Mouse (Mus musculus) kidney, adult 2 months (tissue): ENCODE data around the gene Klhl9.
"Not testable (repeated sequence)": the region's sequence is repeated elsewhere in the genome, so short reads cannot be mapped to it uniquely, and the experiment has no call there.

ENCODE experiments used
- CTCF ChIP-seq: fragments of 200-500 bp; conservative IDR thresholded peaks from 2 replicates; pipeline ENCODE4 v1.5.1; 2011; ENCODE audit warnings: low read depth, mild to moderate bottlenecking, control low read depth, low read length, moderate library complexity, mixed read lengths; ENCODE audit not compliant: insufficient read depth, insufficient read length
- POLR2A ChIP-seq: fragments of 200-500 bp; IDR thresholded peaks from one replicate; pipeline ENCODE4 v1.6.1; 2011; ENCODE audit warnings: low read depth, low read length, control low read depth

GRCm38 (mm10) chr4:88759610-88760268 lies 37.5 kb upstream of the Klhl9 start, which contains the start of gene Gm13283:
- not testable (repeated sequence) for TF ChIP-seq CTCF, POLR2A
